Mouse (Mus musculus): ENCODE measurements at regions not wholly inside any gene's neighbourhood (a gene's known extent, or its start where the extent isn't known, plus 50 kb on each side); places are given as distances from the start of the nearest gene placed in this dataset.

- DNase-seq: no peak
These were observed 132.7 kb downstream of the Otoa start for GRCm38 (mm10) chr7:121214181-121214580.

- DNase-seq: no peak
These were observed 133.6 kb downstream of the Otoa start for GRCm38 (mm10) chr7:121215032-121215431.

- DNase-seq: no peak
These were observed 134.3 kb downstream of the Otoa start for GRCm38 (mm10) chr7:121215735-121216134.

- no peak for DNase-seq
These were observed 136.6 kb downstream of the Otoa start for GRCm38 (mm10) chr7:121218031-121218430.

- DNase-seq: no peak
These were observed 139.7 kb downstream of the Otoa start for GRCm38 (mm10) chr7:121221158-121221557.

GRCm38 (mm10) chr7:121231881-121232280, 150.4 kb downstream of the Otoa start:
- no peak for DNase-seq

GRCm38 (mm10) chr7:121234831-121235230, 153.4 kb downstream of the Otoa start:
- no peak for DNase-seq

GRCm38 (mm10) chr7:121239731-121240130, 151.9 kb upstream of the Hs3st2 start:
- DNase-seq: no peak

- no peak for DNase-seq
These were observed 143.8 kb upstream of the Hs3st2 start for GRCm38 (mm10) chr7:121247845-121248244.

- DNase-seq: no peak
These were observed 134.2 kb upstream of the Hs3st2 start for GRCm38 (mm10) chr7:121257466-121257865.

- DNase-seq: peak; percentile 18
These were observed 132.7 kb upstream of the Hs3st2 start for GRCm38 (mm10) chr7:121258826-121259496.

GRCm38 (mm10) chr7:121259497-121260009, 132.1 kb upstream of the Hs3st2 start:
- no peak for DNase-seq

GRCm38 (mm10) chr7:121269358-121269757, 122.3 kb upstream of the Hs3st2 start:
- no peak for DNase-seq

- no peak for DNase-seq
These were observed 111.1 kb upstream of the Hs3st2 start for GRCm38 (mm10) chr7:121280597-121280996.

GRCm38 (mm10) chr7:121282154-121282553, 109.5 kb upstream of the Hs3st2 start:
- no peak for DNase-seq

- DNase-seq: no peak
These were observed 101.9 kb upstream of the Hs3st2 start for GRCm38 (mm10) chr7:121289737-121290136.

- no peak for DNase-seq
These were observed 95.4 kb upstream of the Hs3st2 start for GRCm38 (mm10) chr7:121296151-121296695.

- no peak for DNase-seq
These were observed 78.6 kb upstream of the Hs3st2 start for GRCm38 (mm10) chr7:121312961-121313587.

GRCm38 (mm10) chr7:121314521-121314920, 77.1 kb upstream of the Hs3st2 start:
- DNase-seq: no peak

GRCm38 (mm10) chr7:121329274-121329673, 62.4 kb upstream of the Hs3st2 start:
- DNase-seq: no peak

- no peak for DNase-seq
These were observed 59.1 kb upstream of the Hs3st2 start for GRCm38 (mm10) chr7:121332532-121332931.

- DNase-seq: no peak
These were observed 56.1 kb upstream of the Hs3st2 start for GRCm38 (mm10) chr7:121335390-121336109.

GRCm38 (mm10) chr7:121339942-121340341, 51.7 kb upstream of the Hs3st2 start:
- DNase-seq: no peak
